Mouse (Mus musculus): ENCODE results near the gene Ccdc78. TPM values are rescaled to one million over a fixed set of nuclear protein-coding genes. Genes with fewer than 3 reads are reported as not detected.

Gene Ccdc78
- polyA plus RNA-seq, 1 experiment = 0.08 TPM

DNA sequence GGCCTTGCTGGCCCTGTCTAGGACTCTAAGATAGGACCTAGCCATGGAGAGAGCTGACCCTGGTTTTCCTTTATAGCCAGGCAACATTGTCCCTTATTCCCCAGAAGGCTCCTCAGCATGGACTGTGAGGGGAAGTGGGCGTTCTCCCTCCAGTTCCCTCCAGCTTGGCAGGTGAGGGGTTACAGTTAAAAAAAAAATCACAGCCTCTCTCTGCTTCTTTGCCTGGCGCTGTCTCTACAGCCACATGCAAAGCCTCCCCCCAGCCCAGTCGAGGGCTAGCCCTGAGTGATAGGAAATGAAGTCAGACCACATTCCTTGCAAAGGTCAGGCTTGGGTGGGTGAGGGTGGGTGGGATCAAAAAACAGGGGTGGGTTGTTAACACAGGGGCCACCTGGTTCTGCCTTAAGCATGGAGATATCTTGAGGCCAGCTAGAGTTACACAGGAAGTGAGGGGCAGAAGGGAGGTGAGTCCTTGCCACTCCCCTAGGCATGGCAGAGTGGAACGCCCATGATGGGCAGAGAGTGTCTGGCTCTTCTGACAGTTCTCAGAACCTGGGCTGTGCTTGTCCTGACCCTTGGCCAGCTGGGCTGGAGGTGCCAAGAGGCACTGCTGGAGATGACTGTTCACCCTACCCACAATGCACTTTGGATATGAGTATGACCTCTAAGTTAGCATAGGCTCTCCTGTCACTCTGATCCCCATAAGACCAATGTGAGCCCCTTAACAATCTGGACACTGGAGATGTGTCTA, 30.6 kb upstream of the Ccdc78 start:
- H3K4me3 ChIP-seq = no peak overlapping the region
- H3ac ChIP-seq (ENCODE audit: control insufficient read depth, insufficient read length) = no peak overlapping the region
- H3K36me3 ChIP-seq (ENCODE audit: control insufficient read depth, insufficient read depth) = no peaks in the 10 kb centered on the region
- H3K27me3 ChIP-seq (ENCODE audit: control insufficient read depth, insufficient read depth, insufficient read length) = no peaks in the 10 kb centered on the region
- no peaks in the 10 kb centered on the region for H3K79me2 ChIP-seq (ENCODE audit: control insufficient read depth, insufficient read depth)
- TF ChIP-seq MYOG (IDR thresholded peaks at IDR 0.05; ENCODE audit: control insufficient read depth in 1 of 3, insufficient read depth in 1 of 3, insufficient read length in 2 of 3, low read depth in 2 of 3) (peak in 1 of 3 experiments; percentile 70), TCF3 (IDR thresholded peaks at IDR 0.05; ENCODE audit: insufficient read length, low read depth) (no peak), SRF (IDR thresholded peaks at IDR 0.05; ENCODE audit: control insufficient read depth, insufficient read length, low read depth) (no peak), REST (IDR thresholded peaks at IDR 0.05; ENCODE audit: insufficient read depth, insufficient read length) (no peak), USF1 (IDR thresholded peaks at IDR 0.05; ENCODE audit: low read depth) (no peak), POLR2A (IDR thresholded peaks at IDR 0.05; ENCODE audit: insufficient read length, low read depth) (no peak), POLR2AphosphoS2 (IDR thresholded peaks at IDR 0.05; ENCODE audit: insufficient read length, low read depth) (no peak), E2F4 (IDR thresholded peaks at IDR 0.05; ENCODE audit: insufficient read depth) (no peak), MYOD1 (IDR thresholded peaks at IDR 0.05; ENCODE audit: control insufficient read depth in 1 of 3, insufficient read length in 2 of 3, low read depth in 2 of 3) (peak in 1 of 3 experiments; percentile 66), MAX (IDR thresholded peaks at IDR 0.05; ENCODE audit: low read depth) (no peak), CEBPB (IDR thresholded peaks at IDR 0.05; ENCODE audit: insufficient read depth, poor library complexity, severe bottlenecking) (no peak), TCF12 (IDR thresholded peaks at IDR 0.05; ENCODE audit: insufficient read depth, poor library complexity, severe bottlenecking) (no peak)
- H3K4me2 ChIP-seq (ENCODE audit: low read depth) = peak overlapping the region; percentile 68

- H3K79me2 ChIP-seq (ENCODE audit: control insufficient read depth, insufficient read depth) = no peaks in the 10 kb centered on the region
- no peak overlapping the region for H3ac ChIP-seq (ENCODE audit: control insufficient read depth, insufficient read length)
- TF ChIP-seq REST (IDR thresholded peaks at IDR 0.05; ENCODE audit: insufficient read depth, insufficient read length) (no peak), MYOD1 (IDR thresholded peaks at IDR 0.05; ENCODE audit: control insufficient read depth in 1 of 3, insufficient read length in 2 of 3, low read depth in 2 of 3) (peak in 2 of 3 experiments; percentile 11 to 63), POLR2A (IDR thresholded peaks at IDR 0.05; ENCODE audit: insufficient read length, low read depth) (no peak), USF1 (IDR thresholded peaks at IDR 0.05; ENCODE audit: low read depth) (peak; percentile 38), CEBPB (IDR thresholded peaks at IDR 0.05; ENCODE audit: insufficient read depth, poor library complexity, severe bottlenecking) (no peak), MYOG (IDR thresholded peaks at IDR 0.05; ENCODE audit: control insufficient read depth in 1 of 3, insufficient read depth in 1 of 3, insufficient read length in 2 of 3, low read depth in 2 of 3) (peak in 1 of 3 experiments; percentile 62), TCF3 (IDR thresholded peaks at IDR 0.05; ENCODE audit: insufficient read length, low read depth) (no peak), E2F4 (IDR thresholded peaks at IDR 0.05; ENCODE audit: insufficient read depth) (no peak), SRF (IDR thresholded peaks at IDR 0.05; ENCODE audit: control insufficient read depth, insufficient read length, low read depth) (no peak), POLR2AphosphoS2 (IDR thresholded peaks at IDR 0.05; ENCODE audit: insufficient read length, low read depth) (no peak)
- H3K4me3 ChIP-seq = no peak overlapping the region
- H3K27me3 ChIP-seq (ENCODE audit: control insufficient read depth, insufficient read depth, insufficient read length) = no peaks in the 10 kb centered on the region
- H3K36me3 ChIP-seq (ENCODE audit: control insufficient read depth, insufficient read depth) = no peaks in the 10 kb centered on the region
- H3K4me2 ChIP-seq (ENCODE audit: low read depth) = peak overlapping the region; percentile 68
Measured at GRCm38 (mm10) chr17:25756378-25757242, 29.8 kb upstream of the Ccdc78 start.

GRCm38 (mm10) chr17:25757691-25758090, 28.7 kb upstream of the Ccdc78 start:
- H3K4me3 ChIP-seq = no peak overlapping the region
- no peaks in the 10 kb centered on the region for H3K27me3 ChIP-seq (ENCODE audit: control insufficient read depth, insufficient read depth, insufficient read length)
- H3K36me3 ChIP-seq (ENCODE audit: control insufficient read depth, insufficient read depth) = no peaks in the 10 kb centered on the region
- H3ac ChIP-seq (ENCODE audit: control insufficient read depth, insufficient read length) = no peak overlapping the region
- H3K79me2 ChIP-seq (ENCODE audit: control insufficient read depth, insufficient read depth) = no peaks in the 10 kb centered on the region
- no peak for TF ChIP-seq CEBPB (IDR thresholded peaks at IDR 0.05; ENCODE audit: insufficient read depth, poor library complexity, severe bottlenecking)
- no peak for TF ChIP-seq POLR2AphosphoS2 (IDR thresholded peaks at IDR 0.05; ENCODE audit: insufficient read length, low read depth)
- no peak for TF ChIP-seq E2F4 (IDR thresholded peaks at IDR 0.05; ENCODE audit: insufficient read depth)
- no peak for TF ChIP-seq REST (IDR thresholded peaks at IDR 0.05; ENCODE audit: insufficient read depth, insufficient read length)
- no peak for TF ChIP-seq MYOG (IDR thresholded peaks at IDR 0.05; ENCODE audit: control insufficient read depth in 1 of 3, insufficient read depth in 1 of 3, insufficient read length in 2 of 3, low read depth in 2 of 3)
- TF ChIP-seq MYOD1 (IDR thresholded peaks at IDR 0.05; ENCODE audit: control insufficient read depth in 1 of 3, insufficient read length in 2 of 3, low read depth in 2 of 3) = no peak
- no peak for TF ChIP-seq MAX (IDR thresholded peaks at IDR 0.05; ENCODE audit: low read depth)
- no peak for TF ChIP-seq TCF12 (IDR thresholded peaks at IDR 0.05; ENCODE audit: insufficient read depth, poor library complexity, severe bottlenecking)
- TF ChIP-seq USF1 (IDR thresholded peaks at IDR 0.05; ENCODE audit: low read depth) = no peak
- no peak for TF ChIP-seq POLR2A (IDR thresholded peaks at IDR 0.05; ENCODE audit: insufficient read length, low read depth)
- TF ChIP-seq SRF (IDR thresholded peaks at IDR 0.05; ENCODE audit: control insufficient read depth, insufficient read length, low read depth) = no peak
- no peak for TF ChIP-seq TCF3 (IDR thresholded peaks at IDR 0.05; ENCODE audit: insufficient read length, low read depth)
- peak overlapping the region; percentile 68 for H3K4me2 ChIP-seq (ENCODE audit: low read depth)

- Histone ChIP-seq H3K4me2 (ENCODE audit: low read depth) (no peak overlapping the region), H3K27me3 (ENCODE audit: control insufficient read depth, insufficient read depth, insufficient read length) (no peaks in the 10 kb centered on the region), H3K79me2 (ENCODE audit: control insufficient read depth, insufficient read depth) (no peaks in the 10 kb centered on the region), H3ac (ENCODE audit: control insufficient read depth, insufficient read length) (no peak overlapping the region), H3K4me3 (no peak overlapping the region), H3K36me3 (ENCODE audit: control insufficient read depth, insufficient read depth) (no peaks in the 10 kb centered on the region)
- TF ChIP-seq MAX (IDR thresholded peaks at IDR 0.05; ENCODE audit: low read depth) (no peak), TCF3 (IDR thresholded peaks at IDR 0.05; ENCODE audit: insufficient read length, low read depth) (no peak), POLR2A (IDR thresholded peaks at IDR 0.05; ENCODE audit: insufficient read length, low read depth) (no peak), SRF (IDR thresholded peaks at IDR 0.05; ENCODE audit: control insufficient read depth, insufficient read length, low read depth) (no peak)
Measured at GRCm38 (mm10) chr17:25760148-25760547, 26.2 kb upstream of the Ccdc78 start.
